Mouse (Mus musculus): ENCODE measurements around the gene Trim17. TPM values are rescaled to one million over a fixed set of nuclear protein-coding genes. Genes with fewer than 3 reads are reported as not detected.
A peak's percentile ranks its signal among the peaks of the same experiment; 100 is the strongest.

Trim17 gene
- polyA plus RNA-seq, 1 experiment = not detected

GRCm38 (mm10) chr11:58993091-58993670 lies 38.7 kb downstream of the Trim17 start:
- 65% methylated on average over 6 of the region's 6 CpGs for WGBS
- TF ChIP-seq POLR2A (IDR thresholded peaks at IDR 0.05; ENCODE audit: borderline replicate concordance, control insufficient read depth, low read depth, low read length) (no peak), CTCF (IDR thresholded peaks at IDR 0.05; ENCODE audit: control insufficient read depth, insufficient read depth, low read length) (no peak)
- Histone ChIP-seq H3K4me1 (ENCODE audit: control insufficient read depth, insufficient read depth, low read length) (peaks cover 4% of the 10 kb centered on the region), H3K27ac (ENCODE audit: control insufficient read depth, insufficient read depth, low read depth, low read length, poor library complexity) (no peak overlapping the region), H3K4me3 (replicated peaks; ENCODE audit: control insufficient read depth, low read depth, low read length) (no peak overlapping the region)

- WGBS = 5% methylated on average over 33 of the region's 35 CpGs
- H3K4me3 ChIP-seq (replicated peaks; ENCODE audit: control insufficient read depth, low read depth, low read length) = no peak overlapping the region
- peaks cover 4% of the 10 kb centered on the region for H3K4me1 ChIP-seq (ENCODE audit: control insufficient read depth, insufficient read depth, low read length)
These were observed 39.9 kb downstream of the Trim17 start for GRCm38 (mm10) chr11:58994337-58994826.

GRCm38 (mm10) chr11:58995061-58995806 lies 40.7 kb downstream of the Trim17 start:
- 63% methylated on average over 9 of the region's 9 CpGs for WGBS
- peaks cover 4% of the 10 kb centered on the region for H3K4me1 ChIP-seq (ENCODE audit: control insufficient read depth, insufficient read depth, low read length)

More at GRCm38 (mm10) chr11:58994337-58994826, 39.9 kb downstream of the Trim17 start:
- no peak overlapping the region for H3K27ac ChIP-seq (ENCODE audit: control insufficient read depth, insufficient read depth, low read depth, low read length, poor library complexity)
- no peak for TF ChIP-seq POLR2A (IDR thresholded peaks at IDR 0.05; ENCODE audit: borderline replicate concordance, control insufficient read depth, low read depth, low read length)
- no peak for TF ChIP-seq CTCF (IDR thresholded peaks at IDR 0.05; ENCODE audit: control insufficient read depth, insufficient read depth, low read length)

GRCm38 (mm10) chr11:58995807-58996370 lies 41.4 kb downstream of the Trim17 start:
- TF ChIP-seq POLR2A (IDR thresholded peaks at IDR 0.05; ENCODE audit: borderline replicate concordance, control insufficient read depth, low read depth, low read length) = no peak
- peak; percentile 31; the same call in 1 of the 2 replicates for TF ChIP-seq CTCF (IDR thresholded peaks at IDR 0.05; ENCODE audit: control insufficient read depth, insufficient read depth, low read length)
- 3% methylated on average over 12 of the region's 12 CpGs for WGBS
- peaks cover 4% of the 10 kb centered on the region for H3K4me1 ChIP-seq (ENCODE audit: control insufficient read depth, insufficient read depth, low read length)
- no peak overlapping the region for H3K4me3 ChIP-seq (replicated peaks; ENCODE audit: control insufficient read depth, low read depth, low read length)
- no peak overlapping the region for H3K27ac ChIP-seq (ENCODE audit: control insufficient read depth, insufficient read depth, low read depth, low read length, poor library complexity)

More at GRCm38 (mm10) chr11:58995061-58995806, 40.7 kb downstream of the Trim17 start:
- TF ChIP-seq CTCF (IDR thresholded peaks at IDR 0.05; ENCODE audit: control insufficient read depth, insufficient read depth, low read length) (no peak), POLR2A (IDR thresholded peaks at IDR 0.05; ENCODE audit: borderline replicate concordance, control insufficient read depth, low read depth, low read length) (no peak)
- H3K4me3 ChIP-seq (replicated peaks; ENCODE audit: control insufficient read depth, low read depth, low read length) = no peak overlapping the region
- no peak overlapping the region for H3K27ac ChIP-seq (ENCODE audit: control insufficient read depth, insufficient read depth, low read depth, low read length, poor library complexity)

GRCm38 (mm10) chr11:58997541-58997940 lies 43.1 kb downstream of the Trim17 start:
- WGBS = 66% methylated on average over 5 of the region's 5 CpGs
- H3K4me1 ChIP-seq (ENCODE audit: control insufficient read depth, insufficient read depth, low read length) = peaks cover 4% of the 10 kb centered on the region
- TF ChIP-seq POLR2A (IDR thresholded peaks at IDR 0.05; ENCODE audit: borderline replicate concordance, control insufficient read depth, low read depth, low read length) (no peak), CTCF (IDR thresholded peaks at IDR 0.05; ENCODE audit: control insufficient read depth, insufficient read depth, low read length) (no peak)
- no peak overlapping the region for H3K27ac ChIP-seq (ENCODE audit: control insufficient read depth, insufficient read depth, low read depth, low read length, poor library complexity)
- H3K4me3 ChIP-seq (replicated peaks; ENCODE audit: control insufficient read depth, low read depth, low read length) = no peak overlapping the region

GRCm38 (mm10) chr11:58999158-58999557 lies 44.7 kb downstream of the Trim17 start:
- H3K4me1 ChIP-seq (ENCODE audit: control insufficient read depth, insufficient read depth, low read length) = peaks cover 4% of the 10 kb centered on the region
- WGBS = 37% methylated on average over 11 of the region's 11 CpGs
- no peak overlapping the region for H3K4me3 ChIP-seq (replicated peaks; ENCODE audit: control insufficient read depth, low read depth, low read length)
- H3K27ac ChIP-seq (ENCODE audit: control insufficient read depth, insufficient read depth, low read depth, low read length, poor library complexity) = no peak overlapping the region
- TF ChIP-seq POLR2A (IDR thresholded peaks at IDR 0.05; ENCODE audit: borderline replicate concordance, control insufficient read depth, low read depth, low read length) (no peak), CTCF (IDR thresholded peaks at IDR 0.05; ENCODE audit: control insufficient read depth, insufficient read depth, low read length) (no peak)

GRCm38 (mm10) chr11:58999830-59000229 lies 45.3 kb downstream of the Trim17 start:
- Histone ChIP-seq H3K4me1 (ENCODE audit: control insufficient read depth, insufficient read depth, low read length) (peaks cover 4% of the 10 kb centered on the region), H3K4me3 (replicated peaks; ENCODE audit: control insufficient read depth, low read depth, low read length) (no peak overlapping the region), H3K27ac (ENCODE audit: control insufficient read depth, insufficient read depth, low read depth, low read length, poor library complexity) (no peak overlapping the region)
- TF ChIP-seq CTCF (IDR thresholded peaks at IDR 0.05; ENCODE audit: control insufficient read depth, insufficient read depth, low read length) (no peak), POLR2A (IDR thresholded peaks at IDR 0.05; ENCODE audit: borderline replicate concordance, control insufficient read depth, low read depth, low read length) (no peak)
- WGBS = 78% methylated on average over 6 of the region's 6 CpGs

- peaks cover 4% of the 10 kb centered on the region; the same call in 1 of the 2 replicates for H3K4me1 ChIP-seq (ENCODE audit: control insufficient read depth, insufficient read depth, low read length)
- H3K4me3 ChIP-seq (replicated peaks; ENCODE audit: control insufficient read depth, low read depth, low read length) = no peak overlapping the region
- TF ChIP-seq POLR2A (IDR thresholded peaks at IDR 0.05; ENCODE audit: borderline replicate concordance, control insufficient read depth, low read depth, low read length) = no peak
- TF ChIP-seq CTCF (IDR thresholded peaks at IDR 0.05; ENCODE audit: control insufficient read depth, insufficient read depth, low read length) = no peak
- 91% methylated on average over 21 of the region's 21 CpGs for WGBS
- no peak overlapping the region for H3K27ac ChIP-seq (ENCODE audit: control insufficient read depth, insufficient read depth, low read depth, low read length, poor library complexity)
These were observed 46.1 kb downstream of the Trim17 start for GRCm38 (mm10) chr11:59000635-59001034.

Data from bone marrow, adult 2 months (tissue).